Mouse (Mus musculus) left cerebral cortex, adult 2 months (tissue): ENCODE results near the gene Lmo3. TPM values are rescaled to one million over a fixed set of nuclear protein-coding genes. Genes with fewer than 3 reads are reported as not detected.

ENCODE experiments used
- DNase-seq, 2 experiments: peaks; one replicate each; pipeline ENCODE4 v3.0.0; 2021 to 2022; ENCODE audit warnings: low spot score in 2 of 2, mixed read lengths in 1 of 2; ENCODE audit errors: extremely low spot score in 1 of 2
- H3K27ac ChIP-seq: fragments of 200-600 bp; 2 replicates; pipeline ENCODE4 v1.8.1; 2022
- H3K4me3 ChIP-seq: fragments of 200-600 bp; 2 replicates; pipeline ENCODE4 v1.8.1; 2022
- CTCF ChIP-seq: fragments of 200-600 bp; IDR thresholded peaks from 2 replicates; pipeline ENCODE4 v1.8.1; 2022; ENCODE audit warnings: antibody characterized with exemption, mild to moderate bottlenecking, moderate library complexity
- intact Hi-C: fragments of 180-260 bp; cut with DNase I; formaldehyde crosslinking; loops from one replicate; pipeline ENCODE4 v1.15.1; 2025
- total RNA-seq, 2 experiments: library from RNA; stranded (reverse); gene quantifications; 2 replicates each; pipeline ENCODE4 v1.2.3; 2021

Gene Lmo3
- total RNA-seq, 2 experiments from 2014 or later, result 143 to 158 TPM

- H3K27ac ChIP-seq, result no peak overlapping the region
- no peak for DNase-seq
- intact Hi-C loops, result no loop called here
Measured at GRCm38 (mm10) chr6:138503946-138504345, 77.8 kb downstream of the Lmo3 start.

GRCm38 (mm10) chr6:138482834-138483233 is 98.9 kb downstream of the Lmo3 start:
- H3K4me3 ChIP-seq, result no peak overlapping the region
- intact Hi-C loops, result no loop called here
- no peak for DNase-seq
- TF ChIP-seq CTCF, result no peak
- H3K27ac ChIP-seq, result no peak overlapping the region

More at GRCm38 (mm10) chr6:138503946-138504345, 77.8 kb downstream of the Lmo3 start:
- H3K4me3 ChIP-seq, result no peak overlapping the region
- TF ChIP-seq CTCF, result no peak

GRCm38 (mm10) chr6:138477611-138478010 is 104.2 kb downstream of the Lmo3 start:
- peak; percentile 66 to 85 for DNase-seq
- Histone ChIP-seq H3K4me3 (no peak overlapping the region), H3K27ac (no peak overlapping the region)
- peak; percentile 97 for TF ChIP-seq CTCF
- intact Hi-C loops, result loop anchor here (1.0 to 10.0 kb wide), 6 partner anchors 287 to 1097 kb away; no protein-coding TSS in a partner anchor

GRCm38 (mm10) chr6:138469204-138469603 is 112.6 kb downstream of the Lmo3 start:
- Histone ChIP-seq H3K4me3 (no peak overlapping the region), H3K27ac (no peak overlapping the region)
- DNase-seq, result no peak
- TF ChIP-seq CTCF, result no peak
- intact Hi-C loops, result no loop called here

- intact Hi-C loops, result no loop called here
- Histone ChIP-seq H3K27ac (no peak overlapping the region), H3K4me3 (no peak overlapping the region)
- no peak for TF ChIP-seq CTCF
- DNase-seq, result no peak
Measured at GRCm38 (mm10) chr6:138444515-138445048, 137.2 kb downstream of the Lmo3 start.

GRCm38 (mm10) chr6:138437351-138437750 is 144.4 kb downstream of the Lmo3 start:
- intact Hi-C loops, result no loop called here
- DNase-seq, result no peak
- Histone ChIP-seq H3K4me3 (no peak overlapping the region), H3K27ac (no peak overlapping the region)
- no peak for TF ChIP-seq CTCF

GRCm38 (mm10) chr6:138436813-138437212 is 145.0 kb downstream of the Lmo3 start:
- DNase-seq, result no peak
- H3K4me3 ChIP-seq, result no peak overlapping the region
- intact Hi-C loops, result no loop called here
- no peak overlapping the region for H3K27ac ChIP-seq
- TF ChIP-seq CTCF, result no peak; the same call in 1 of the 2 replicates

- TF ChIP-seq CTCF, result no peak
- intact Hi-C loops, result no loop called here
- Histone ChIP-seq H3K4me3 (no peak overlapping the region), H3K27ac (no peak overlapping the region)
- no peak for DNase-seq
Measured at GRCm38 (mm10) chr6:138427394-138427793, 154.4 kb downstream of the Lmo3 start.

GRCm38 (mm10) chr6:138426894-138427293 is 154.9 kb downstream of the Lmo3 start:
- intact Hi-C loops, result no loop called here
- no peak for DNase-seq
- Histone ChIP-seq H3K4me3 (no peak overlapping the region), H3K27ac (no peak overlapping the region)
- no peak for TF ChIP-seq CTCF

GRCm38 (mm10) chr6:138424514-138425225 is 157.1 kb downstream of the Lmo3 start:
- DNase-seq, result no peak
- Histone ChIP-seq H3K27ac (no peak overlapping the region), H3K4me3 (no peak overlapping the region)
- intact Hi-C loops, result loop anchor here (5.0 kb wide), 1 partner anchor 252 kb away; no protein-coding TSS in a partner anchor
- TF ChIP-seq CTCF, result no peak

GRCm38 (mm10) chr6:138422671-138423321 is 159.0 kb downstream of the Lmo3 start:
- intact Hi-C loops, result loop anchor here (5.0 kb wide), 1 partner anchor 250 kb away; no protein-coding TSS in a partner anchor
- peak overlapping the region; percentile 87 for H3K27ac ChIP-seq

GRCm38 (mm10) chr6:138421931-138422531 is 159.7 kb downstream of the Lmo3 start:
- H3K4me3 ChIP-seq, result peak overlapping the region; percentile 62
- TF ChIP-seq CTCF, result no peak
- DNase-seq, result no peak
- intact Hi-C loops, result loop anchor here (5.0 kb wide), 1 partner anchor 250 kb away; no protein-coding TSS in a partner anchor
- peak overlapping the region; percentile 87 for H3K27ac ChIP-seq

More at GRCm38 (mm10) chr6:138422671-138423321, 159.0 kb downstream of the Lmo3 start:
- DNase-seq, result peak; percentile 45 to 53
- TF ChIP-seq CTCF, result no peak
- H3K4me3 ChIP-seq, result peak overlapping the region; percentile 62
